8 mouse cellular contexts compared by ENCODE assay signal in the genomic region with DNA sequence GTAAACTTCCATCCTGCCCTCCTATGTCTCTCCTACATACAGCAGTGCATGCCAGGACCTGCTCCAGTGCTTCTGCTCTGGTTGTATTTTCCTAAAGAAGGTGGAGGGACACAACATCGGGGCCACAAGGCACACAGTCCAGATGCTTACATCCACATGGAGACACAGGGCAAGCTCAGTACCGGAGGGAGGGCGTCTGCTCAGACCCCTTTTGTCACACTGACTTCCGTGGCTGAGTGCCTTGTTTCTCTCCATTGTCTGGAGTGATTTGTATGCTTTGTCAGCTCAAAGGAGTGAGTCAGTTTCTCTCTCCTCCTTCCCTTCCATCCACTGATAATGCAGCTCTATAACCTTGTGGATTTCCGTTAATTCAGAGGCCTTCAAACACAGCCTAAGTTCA.
DNase-seq lines count a peak whose midpoint lies in the region; ATAC-seq and TF ChIP-seq lines count a peak whose summit lies in the region.
"Had no signal": no experiment of that assay in that cellular context is flagged by ENCODE, and none has a peak within 500 bp of the region (broad histone marks: within the 10 kb centered on the region; RNA-seq: fewer than 3 reads in every experiment).

No protein-coding gene starts in this region.

- H3K9me3 ChIP-seq in kidney, postnatal 0 days (replicated peaks; ENCODE audit: low read length): no peaks in the 10 kb centered on the region
- H3K9me3 ChIP-seq in limb, embryonic 15.5 days: no peaks in the 10 kb centered on the region
- H3K9me3 ChIP-seq: limb, embryonic 12.5 days had no signal

- DNase-seq in kidney, postnatal 0 days (ENCODE audit: low spot score): no peak
- no peak for DNase-seq in kidney, adult 9 months
- DNase-seq in urinary bladder, postnatal 36 days (ENCODE audit: low spot score in 2 of 2): peak; percentile 6 to 22
- DNase-seq in urinary bladder, postnatal 4 days (ENCODE audit: low spot score in 2 of 2): no peak
- DNase-seq in gastrocnemius, adult 18-20 months (ENCODE audit: low spot score): no peak

- H3K4me3 ChIP-seq in kidney, postnatal 0 days (replicated peaks; ENCODE audit: low read depth, low read length): no peak overlapping the region
- no peak overlapping the region for H3K4me3 ChIP-seq in limb, embryonic 15.5 days
- H3K4me3 ChIP-seq: limb, embryonic 12.5 days had no signal

- no peak for TF ChIP-seq CTCF in kidney, postnatal 0 days (IDR thresholded peaks at IDR 0.05; ENCODE audit: low read depth)

- no peak overlapping the region for H3K9ac ChIP-seq in kidney, postnatal 0 days (ENCODE audit: low read depth, low read length)
- no peak overlapping the region for H3K9ac ChIP-seq in limb, embryonic 15.5 days
- H3K9ac ChIP-seq: limb, embryonic 12.5 days had no signal

- H3K36me3 ChIP-seq in kidney, postnatal 0 days (ENCODE audit: insufficient read depth, low read length): no peaks in the 10 kb centered on the region
- no peaks in the 10 kb centered on the region for H3K36me3 ChIP-seq in limb, embryonic 15.5 days
- H3K36me3 ChIP-seq: limb, embryonic 12.5 days had no signal

- WGBS in kidney, postnatal 0 days: 45% methylated on average over 5 of the region's 5 CpGs
- 58% methylated on average over 5 of the region's 5 CpGs for WGBS in limb, embryonic 15.5 days

- H3K27me3 ChIP-seq in kidney, postnatal 0 days (ENCODE audit: insufficient read depth, low read length): no peaks in the 10 kb centered on the region
- H3K27me3 ChIP-seq in limb, embryonic 15.5 days: no peaks in the 10 kb centered on the region
- H3K27me3 ChIP-seq: limb, embryonic 12.5 days had no signal

- H3K4me2 ChIP-seq in kidney, postnatal 0 days (ENCODE audit: low read length): no peak overlapping the region
- H3K4me2 ChIP-seq in limb, embryonic 15.5 days: no peak overlapping the region
- H3K4me2 ChIP-seq: limb, embryonic 12.5 days had no signal

- peak overlapping the region; percentile 37; the same call in 1 of the 2 replicates for H3K27ac ChIP-seq in kidney, postnatal 0 days
- H3K27ac ChIP-seq in limb, embryonic 15.5 days: peak overlapping the region; percentile 4; the same call in 1 of the 2 replicates
- H3K27ac ChIP-seq: limb, embryonic 12.5 days had no signal

- no peak; the same call in 1 of the 2 replicates for ATAC-seq in kidney, postnatal 0 days (replicated peaks; ENCODE audit: low FRiP score, low read depth)
- no peak for ATAC-seq in limb, embryonic 15.5 days (ENCODE audit: insufficient number of reproducible peaks, low FRiP score, low TSS enrichment, low read depth)
- ATAC-seq in inflammation-experienced regulatory T-cells, adult 6 months: no peak

- peaks cover 13% of the 10 kb centered on the region for H3K4me1 ChIP-seq in kidney, postnatal 0 days (replicated peaks; ENCODE audit: insufficient read depth, low read length)
- no peaks in the 10 kb centered on the region for H3K4me1 ChIP-seq in limb, embryonic 15.5 days
- H3K4me1 ChIP-seq: limb, embryonic 12.5 days had no signal

Comparison
In these comparisons a context has a peak if more than half of its experiments do, and no peak if none do; other contexts are left out.
1. DNase-seq: peak in urinary bladder, postnatal 36 days (2 of 2); none in kidney, postnatal 0 days (single experiment), kidney, adult 9 months (single experiment), urinary bladder, postnatal 4 days (0 of 2) and gastrocnemius, adult 18-20 months (single experiment).